Mouse (Mus musculus): ENCODE data around the gene Cspg4. TPM values are rescaled to one million over a fixed set of nuclear protein-coding genes. Genes with fewer than 3 reads are reported as not detected.
"Not testable (repeated sequence)": the region's sequence is repeated elsewhere in the genome, so short reads cannot be mapped to it uniquely, and the experiment has no call there.

Cspg4 gene
- polyA plus RNA-seq, 1 experiment from 2014 or later = 0.62 TPM

DNA sequence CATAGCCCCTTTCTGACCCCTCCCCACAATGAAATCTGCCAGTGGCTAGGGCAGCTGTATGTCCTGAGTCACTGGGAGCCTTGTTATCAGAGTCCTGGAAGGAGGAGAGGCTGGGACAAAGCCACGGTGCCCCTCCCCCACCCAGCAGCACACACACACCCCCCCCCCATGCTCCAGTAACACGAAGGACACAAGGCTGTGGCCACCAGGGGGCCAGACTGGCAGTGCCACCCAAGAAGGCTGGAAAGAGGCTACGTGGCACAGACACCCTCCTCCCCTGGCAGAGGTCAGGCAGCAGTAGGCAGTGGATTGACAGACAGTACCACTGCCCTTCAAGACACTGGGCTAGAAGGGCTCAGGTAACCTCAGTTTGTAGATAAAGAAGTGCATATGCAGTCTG, 29.2 kb downstream of the Cspg4 start:
- no peaks in the 10 kb centered on the region for H3K36me3 ChIP-seq
- H3K27me3 ChIP-seq (replicated peaks) = peaks cover 11% of the 10 kb centered on the region; the same call in 1 of the 2 replicates
- no peak overlapping the region for H3K4me3 ChIP-seq
- no peak overlapping the region for H3K27ac ChIP-seq
- peaks cover 12% of the 10 kb centered on the region; the same call in 1 of the 2 replicates for H3K4me1 ChIP-seq
- WGBS (ENCODE audit: insufficient replicate concordance) = 16% methylated on average over 3 of the region's 3 CpGs
- no peak for ATAC-seq
- no peak overlapping the region for H3K4me2 ChIP-seq
- H3K9me3 ChIP-seq (replicated peaks) = no peaks in the 10 kb centered on the region
- H3K9ac ChIP-seq = no peak overlapping the region

DNA sequence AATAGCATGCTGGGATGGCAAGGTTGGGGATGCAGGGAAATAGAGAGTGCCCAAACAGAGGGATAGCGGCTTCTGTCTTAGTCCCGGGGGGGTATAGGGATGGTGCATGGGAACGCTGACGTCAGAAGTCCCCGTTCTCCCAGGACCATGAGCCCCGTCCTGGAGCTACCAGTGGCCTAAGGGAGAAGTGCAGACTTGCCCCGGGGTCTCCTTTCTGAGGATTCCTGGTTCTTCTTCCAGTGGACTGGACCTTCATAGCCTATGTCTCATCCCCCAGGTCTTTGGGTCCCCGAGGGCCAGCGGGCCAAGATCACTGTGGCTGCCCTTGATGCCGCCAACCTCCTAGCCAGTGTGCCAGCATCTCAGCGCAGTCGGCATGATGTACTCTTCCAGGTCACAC, 31.9 kb downstream of the Cspg4 start:
- 81% methylated on average over 12 of the region's 12 CpGs for WGBS (ENCODE audit: insufficient replicate concordance)
- no peaks in the 10 kb centered on the region for H3K36me3 ChIP-seq
- ATAC-seq = no peak

DNA sequence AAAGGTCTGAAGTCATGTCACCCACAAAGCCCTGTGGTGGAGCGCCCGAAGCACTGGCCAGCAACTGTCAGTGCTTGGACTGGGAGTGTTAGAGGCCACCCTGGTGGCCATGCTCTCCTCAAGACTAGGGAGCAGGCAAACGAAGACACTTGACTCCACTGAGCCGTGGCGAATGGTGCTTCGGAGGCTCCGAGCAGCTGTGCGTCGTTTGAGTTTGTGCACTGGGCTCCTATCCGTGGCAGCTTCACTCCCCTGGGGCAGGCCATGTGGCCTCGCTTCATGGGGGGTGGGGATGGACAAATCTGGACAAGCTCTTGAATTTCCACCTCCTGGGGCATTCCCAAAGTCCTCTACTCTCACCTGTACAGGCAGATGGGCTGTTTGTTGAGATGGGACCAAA, 34.6 kb downstream of the Cspg4 start:
- WGBS (ENCODE audit: insufficient replicate concordance) = 79% methylated on average over 11 of the region's 11 CpGs
- Histone ChIP-seq H3K9me3 (replicated peaks) (no peaks in the 10 kb centered on the region), H3K4me3 (no peak overlapping the region), H3K9ac (no peak overlapping the region), H3K27me3 (replicated peaks) (0 out of 2 replicates have a peak, but pooled peaks cover 6% of the 10 kb centered on the region), H3K4me2 (no peak overlapping the region), H3K4me1 (0 out of 2 replicates have a peak, but pooled peaks cover 2% of the 10 kb centered on the region), H3K36me3 (no peaks in the 10 kb centered on the region), H3K27ac (no peak overlapping the region)
- ATAC-seq = no peak

More for the DNA sequence above, 31.9 kb downstream of the Cspg4 start:
- H3K4me1 ChIP-seq = peaks cover 4% of the 10 kb centered on the region; the same call in 1 of the 2 replicates
- H3K4me3 ChIP-seq = no peak overlapping the region
- H3K27me3 ChIP-seq (replicated peaks) = peaks cover 6% of the 10 kb centered on the region; the same call in 1 of the 2 replicates
- no peak overlapping the region for H3K4me2 ChIP-seq
- H3K27ac ChIP-seq = no peak overlapping the region
- H3K9me3 ChIP-seq (replicated peaks) = no peaks in the 10 kb centered on the region
- no peak overlapping the region for H3K9ac ChIP-seq

GRCm38 (mm10) chr9:56900060-56900459, 35.2 kb downstream of the Cspg4 start:
- Histone ChIP-seq H3K4me2 (no peak overlapping the region), H3K36me3 (no peaks in the 10 kb centered on the region), H3K9me3 (replicated peaks) (no peaks in the 10 kb centered on the region), H3K4me3 (no peak overlapping the region), H3K27ac (no peak overlapping the region), H3K9ac (no peak overlapping the region), H3K27me3 (replicated peaks) (0 out of 2 replicates have a peak, but pooled peaks cover 4% of the 10 kb centered on the region), H3K4me1 (0 out of 2 replicates have a peak, but pooled peaks cover 2% of the 10 kb centered on the region)
- ATAC-seq = no peak

- H3K9ac ChIP-seq = no peak overlapping the region
- H3K36me3 ChIP-seq = no peaks in the 10 kb centered on the region
- no peak overlapping the region for H3K27ac ChIP-seq
- no peak overlapping the region for H3K4me2 ChIP-seq
- 0 out of 2 replicates have a peak, but pooled peaks cover 4% of the 10 kb centered on the region for H3K27me3 ChIP-seq (replicated peaks)
- ATAC-seq = no peak
- 0 out of 2 replicates have a peak, but pooled peaks cover 2% of the 10 kb centered on the region for H3K4me1 ChIP-seq
- no peaks in the 10 kb centered on the region for H3K9me3 ChIP-seq (replicated peaks)
- WGBS (ENCODE audit: insufficient replicate concordance) = 36% methylated on average over 9 of the region's 9 CpGs
- H3K4me3 ChIP-seq = no peak overlapping the region
Observed at GRCm38 (mm10) chr9:56900571-56900970, 35.7 kb downstream of the Cspg4 start.

GRCm38 (mm10) chr9:56901187-56901586, 36.4 kb downstream of the Cspg4 start:
- Histone ChIP-seq H3K9ac (no peak overlapping the region), H3K27me3 (replicated peaks) (0 out of 2 replicates have a peak, but pooled peaks cover 4% of the 10 kb centered on the region), H3K36me3 (no peaks in the 10 kb centered on the region), H3K27ac (no peak overlapping the region), H3K4me2 (no peak overlapping the region), H3K4me1 (0 out of 2 replicates have a peak, but pooled peaks cover 2% of the 10 kb centered on the region), H3K4me3 (no peak overlapping the region), H3K9me3 (replicated peaks) (no peaks in the 10 kb centered on the region)
- WGBS (ENCODE audit: insufficient replicate concordance) = 49% methylated on average over 8 of the region's 8 CpGs
- ATAC-seq = no peak

GRCm38 (mm10) chr9:56903662-56904061, 38.8 kb downstream of the Cspg4 start:
- 0 out of 2 replicates have a peak, but pooled peaks cover 2% of the 10 kb centered on the region for H3K4me1 ChIP-seq
- ATAC-seq = no peak
- H3K9me3 ChIP-seq (replicated peaks) = no peaks in the 10 kb centered on the region
- H3K4me3 ChIP-seq = no peak overlapping the region
- H3K9ac ChIP-seq = no peak overlapping the region
- 44% methylated on average over 3 of the region's 3 CpGs for WGBS (ENCODE audit: insufficient replicate concordance)
- H3K27ac ChIP-seq = no peak overlapping the region
- no peak overlapping the region for H3K4me2 ChIP-seq
- no peaks in the 10 kb centered on the region for H3K36me3 ChIP-seq
- H3K27me3 ChIP-seq (replicated peaks) = no peaks in the 10 kb centered on the region

DNA sequence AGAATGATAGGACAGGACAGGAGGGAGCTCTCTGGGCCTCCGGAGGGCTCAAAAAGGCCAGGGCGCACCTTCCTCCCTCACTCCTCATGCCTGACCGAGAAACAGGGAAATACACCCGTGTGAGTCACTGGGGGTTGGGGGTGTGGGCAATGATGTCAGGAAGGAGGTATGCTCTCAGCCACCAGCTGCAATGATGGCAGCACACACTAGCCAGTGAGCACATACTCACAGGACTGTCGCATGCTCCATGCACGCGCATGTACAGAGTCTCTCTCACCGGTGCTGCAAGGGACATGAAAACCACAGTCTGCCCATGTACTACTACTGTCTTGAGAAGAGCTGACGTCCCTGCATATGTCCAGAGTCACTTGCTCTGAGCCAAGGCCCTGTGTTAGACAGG, 42.7 kb downstream of the Cspg4 start:
- no peak overlapping the region for H3K4me2 ChIP-seq
- no peaks in the 10 kb centered on the region for H3K4me1 ChIP-seq
- no peaks in the 10 kb centered on the region for H3K27me3 ChIP-seq (replicated peaks)
- no peak overlapping the region for H3K27ac ChIP-seq
- no peak overlapping the region for H3K9ac ChIP-seq
- ATAC-seq = no peak
- no peaks in the 10 kb centered on the region for H3K36me3 ChIP-seq
- WGBS (ENCODE audit: insufficient replicate concordance) = 69% methylated on average over 9 of the region's 9 CpGs
- no peak overlapping the region for H3K4me3 ChIP-seq
- no peaks in the 10 kb centered on the region for H3K9me3 ChIP-seq (replicated peaks)

DNA sequence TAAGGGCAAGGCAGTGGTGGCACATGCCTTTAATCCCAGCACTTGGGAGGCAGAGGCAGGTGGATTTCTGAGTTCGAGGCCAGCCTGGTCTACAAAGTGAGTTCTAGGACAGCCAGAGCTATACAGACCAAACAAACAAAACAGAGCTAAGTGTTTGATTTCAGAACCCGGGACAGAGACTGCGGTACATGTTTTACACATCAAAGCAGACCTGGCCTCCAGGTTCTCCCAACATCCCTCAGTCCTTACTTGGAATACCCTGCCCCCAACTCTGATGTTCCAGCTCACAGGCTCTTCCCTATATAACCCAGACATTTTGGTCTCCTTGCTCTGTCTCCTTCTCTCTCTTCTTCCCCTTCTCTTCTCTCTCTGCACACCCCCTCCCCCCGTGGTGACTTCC, 45.2 kb downstream of the Cspg4 start:
- not testable (repeated sequence) for H3K4me1 ChIP-seq; H3K9me3 ChIP-seq (replicated peaks); H3K27ac ChIP-seq; H3K27me3 ChIP-seq (replicated peaks); H3K4me2 ChIP-seq; ATAC-seq; H3K9ac ChIP-seq; H3K36me3 ChIP-seq; H3K4me3 ChIP-seq
- 40% methylated on average over 4 of the region's 4 CpGs for WGBS (ENCODE audit: insufficient replicate concordance)

DNA sequence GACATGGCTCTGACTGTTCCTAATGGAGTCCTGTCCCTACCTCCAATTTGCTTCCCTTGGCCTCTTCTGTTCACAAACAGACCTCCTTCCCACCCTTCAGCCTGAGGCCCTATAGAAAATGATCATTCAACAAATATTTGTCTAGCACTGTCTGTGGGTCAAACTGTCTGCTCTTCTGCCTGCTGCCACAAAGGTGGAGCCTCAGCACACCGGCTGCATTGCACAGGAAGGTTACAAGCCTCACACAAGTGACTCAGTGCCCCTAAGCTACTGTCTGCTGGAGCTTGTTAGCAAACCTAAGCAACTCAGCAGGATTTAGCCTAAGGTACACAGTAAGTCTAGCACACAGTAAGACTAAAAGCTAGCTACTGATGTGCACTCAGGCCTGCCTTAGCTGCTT, 46.2 kb downstream of the Cspg4 start:
- no peaks in the 10 kb centered on the region for H3K36me3 ChIP-seq
- H3K4me2 ChIP-seq = no peak overlapping the region
- no peaks in the 10 kb centered on the region for H3K9me3 ChIP-seq (replicated peaks)
- ATAC-seq = no peak
- H3K27me3 ChIP-seq (replicated peaks) = no peaks in the 10 kb centered on the region
- H3K4me3 ChIP-seq = no peak overlapping the region
- 35% methylated on average over 1 of the region's 1 CpGs for WGBS (ENCODE audit: insufficient replicate concordance)
- H3K27ac ChIP-seq = no peak overlapping the region
- no peak overlapping the region for H3K9ac ChIP-seq
- no peaks in the 10 kb centered on the region for H3K4me1 ChIP-seq

DNA sequence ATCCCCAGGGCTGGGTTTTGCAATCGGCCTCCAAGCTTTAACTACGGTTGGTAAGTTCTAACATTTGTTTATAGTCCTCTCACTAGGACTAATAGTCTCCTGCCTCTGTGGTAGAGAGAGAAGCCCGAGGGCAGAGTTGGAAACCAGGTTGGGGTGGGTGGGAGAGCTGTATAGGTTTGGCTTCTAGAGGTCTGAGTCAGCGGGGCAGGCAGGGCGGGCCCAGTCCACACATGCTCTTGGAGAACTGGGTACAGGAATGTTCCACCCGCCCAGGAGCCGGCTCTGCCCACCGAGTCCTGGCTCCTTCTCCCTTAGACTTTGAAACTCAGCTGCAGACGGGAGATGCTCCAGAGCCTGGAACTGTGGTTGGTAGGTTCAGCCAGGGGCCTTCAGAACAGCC, 49.2 kb downstream of the Cspg4 start:
- no peaks in the 10 kb centered on the region for H3K9me3 ChIP-seq (replicated peaks)
- WGBS (ENCODE audit: insufficient replicate concordance) = 72% methylated on average over 9 of the region's 9 CpGs
- no peak overlapping the region for H3K27ac ChIP-seq
- H3K27me3 ChIP-seq (replicated peaks) = no peaks in the 10 kb centered on the region
- H3K4me1 ChIP-seq = no peaks in the 10 kb centered on the region
- H3K4me2 ChIP-seq = no peak overlapping the region
- peaks cover 13% of the 10 kb centered on the region for H3K36me3 ChIP-seq
- no peak for ATAC-seq
- no peak overlapping the region for H3K9ac ChIP-seq
- H3K4me3 ChIP-seq = no peak overlapping the region

GRCm38 (mm10) chr9:56915116-56915515, 50.3 kb downstream of the Cspg4 start:
- Histone ChIP-seq H3K27me3 (replicated peaks) (no peaks in the 10 kb centered on the region), H3K4me1 (no peaks in the 10 kb centered on the region), H3K27ac (no peak overlapping the region), H3K36me3 (peaks cover 13% of the 10 kb centered on the region), H3K4me2 (no peak overlapping the region), H3K4me3 (no peak overlapping the region), H3K9ac (no peak overlapping the region), H3K9me3 (replicated peaks) (no peaks in the 10 kb centered on the region)
- no peak for ATAC-seq
- WGBS (ENCODE audit: insufficient replicate concordance) = 31% methylated on average over 1 of the region's 1 CpGs

Data from liver, embryonic 12.5 days (tissue).